Mouse (Mus musculus) bone marrow, adult 2 months (tissue): ENCODE measurements around the gene Ubap2. TPM values are rescaled to one million over a fixed set of nuclear protein-coding genes. Genes with fewer than 3 reads are reported as not detected.

Experiments used
- H3K27ac ChIP-seq: fragments of 200-500 bp; 2 replicates; pipeline ENCODE4 v1.5.1; 2012; ENCODE audit warnings: low read depth, mild to moderate bottlenecking, control low read depth, inconsistent platforms, low read length; ENCODE audit not compliant: control insufficient read depth, poor library complexity, insufficient read depth
- H3K4me1 ChIP-seq: fragments of 200-500 bp; 2 replicates; pipeline ENCODE4 v1.6.1; 2011; ENCODE audit warnings: low read length; ENCODE audit not compliant: control insufficient read depth, insufficient read depth
- H3K4me3 ChIP-seq: fragments of 200-500 bp; replicated peaks from 2 replicates; pipeline ENCODE3; 2011; ENCODE audit warnings: mild to moderate bottlenecking, low read depth, low read length, control low read depth; ENCODE audit not compliant: control insufficient read depth
- CTCF ChIP-seq: fragments of 200-500 bp; IDR thresholded peaks from 2 replicates; pipeline ENCODE4 v1.5.1; 2011; ENCODE audit warnings: low read length, control low read depth; ENCODE audit not compliant: control insufficient read depth, insufficient read depth
- POLR2A ChIP-seq: fragments of 200-500 bp; IDR thresholded peaks from 2 replicates; pipeline ENCODE4 v1.6.1; 2011; ENCODE audit warnings: low read depth, mild to moderate bottlenecking, control low read depth, low read length, borderline replicate concordance; ENCODE audit not compliant: control insufficient read depth
- WGBS: fragments of 180-500 bp; shearing (Covaris S2); methylation state at CpG from one replicate; pipeline ENCODE4 v1.1.7; 2018; 5-methylcytosine and 5-hydroxymethylcytosine counted together
- polyA plus RNA-seq: library from polyadenylated mRNA; stranded (reverse); fragments of >200 nt; gene quantifications from 2 replicates; pipeline ENCODE4 v1.2.4, GENCODE M21; 2011; ENCODE audit warnings: low replicate concordance; ENCODE audit not compliant: missing spikeins, insufficient read depth, insufficient read length

Ubap2 gene
- polyA plus RNA-seq, 1 experiment = 64.5 TPM

DNA sequence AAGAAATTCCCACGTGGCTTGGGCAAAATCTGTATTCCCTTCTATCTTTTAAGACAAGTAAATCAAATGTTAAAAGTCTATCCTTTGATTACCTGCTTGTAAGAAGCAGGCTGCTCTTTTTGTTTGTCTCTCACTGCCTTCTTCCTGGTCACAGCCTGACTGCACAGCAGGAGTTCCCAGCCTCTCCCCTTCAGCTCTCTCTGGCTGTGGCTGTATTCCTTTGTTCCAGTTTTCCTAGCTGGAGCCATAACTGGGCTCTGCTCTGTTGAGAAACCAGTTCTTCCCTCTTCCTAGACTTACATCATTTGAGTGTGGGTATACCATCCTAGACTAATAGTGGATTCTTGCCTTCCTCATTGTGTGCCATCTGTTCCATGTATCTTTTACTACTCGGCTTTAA, 110.0 kb downstream of the Ubap2 start:
- H3K27ac ChIP-seq = no peak overlapping the region
- TF ChIP-seq CTCF (no peak), POLR2A (no peak)
- no peaks in the 10 kb centered on the region; the same call in 1 of the 2 replicates for H3K4me1 ChIP-seq
- 59% methylated on average over 2 of the region's 2 CpGs for WGBS
- H3K4me3 ChIP-seq = no peak overlapping the region

GRCm38 (mm10) chr4:41161232-41161631, 113.7 kb downstream of the Ubap2 start:
- no peak for TF ChIP-seq CTCF
- TF ChIP-seq POLR2A = no peak
- H3K27ac ChIP-seq = no peak overlapping the region
- no peaks in the 10 kb centered on the region; the same call in 1 of the 2 replicates for H3K4me1 ChIP-seq
- WGBS = 66% methylated on average over 3 of the region's 3 CpGs
- H3K4me3 ChIP-seq = no peak overlapping the region

DNA sequence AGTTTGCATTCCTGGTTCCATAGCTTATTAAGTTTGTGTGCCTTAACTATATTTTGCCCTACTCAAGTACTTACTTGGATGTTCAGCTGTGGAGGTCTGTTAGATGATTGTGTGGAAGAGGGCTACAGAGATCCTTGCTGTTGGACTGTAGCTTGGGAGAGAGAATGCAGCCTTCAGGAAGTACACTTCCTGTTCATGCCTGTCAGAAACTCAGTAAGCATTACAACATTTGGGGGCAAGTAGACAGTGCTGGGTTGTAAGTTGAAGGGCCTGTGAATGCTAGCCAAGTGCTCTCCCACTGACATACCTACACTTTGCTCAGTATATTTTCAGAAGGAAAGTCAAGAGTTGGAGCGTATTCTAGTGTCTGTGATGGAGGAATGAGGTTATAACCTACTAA, 116.7 kb downstream of the Ubap2 start:
- H3K4me3 ChIP-seq = no peak overlapping the region
- TF ChIP-seq CTCF (no peak), POLR2A (no peak)
- no peaks in the 10 kb centered on the region; the same call in 1 of the 2 replicates for H3K4me1 ChIP-seq
- H3K27ac ChIP-seq = no peak overlapping the region
- WGBS = 92% methylated on average over 1 of the region's 1 CpGs

GRCm38 (mm10) chr4:41156961-41157360, 118.0 kb downstream of the Ubap2 start:
- H3K4me3 ChIP-seq = no peak overlapping the region
- no peak for TF ChIP-seq POLR2A
- no peak for TF ChIP-seq CTCF
- WGBS = 64% methylated on average over 9 of the region's 9 CpGs
- no peak overlapping the region for H3K27ac ChIP-seq
- no peaks in the 10 kb centered on the region; the same call in 1 of the 2 replicates for H3K4me1 ChIP-seq

DNA sequence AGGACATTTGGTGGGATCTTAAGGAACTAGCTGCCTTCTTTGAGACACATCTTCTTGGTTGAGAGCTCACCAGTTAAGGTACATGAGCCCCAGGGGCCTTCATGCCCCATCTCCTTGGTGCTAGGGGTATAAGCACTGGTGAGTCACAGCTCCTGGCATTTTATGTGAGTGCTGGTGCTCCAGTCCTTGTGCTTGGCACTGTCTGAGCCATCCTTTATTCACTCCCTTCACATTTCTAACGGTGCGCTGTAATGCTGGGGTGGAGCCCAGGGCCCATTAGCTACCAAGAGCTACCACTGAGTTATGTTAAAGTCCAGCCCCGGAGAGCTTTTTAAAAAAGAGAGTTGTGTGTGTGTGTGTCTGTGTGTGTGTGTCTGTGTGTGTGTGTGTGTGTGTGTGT, 121.8 kb downstream of the Ubap2 start:
- Histone ChIP-seq H3K4me1 (no peaks in the 10 kb centered on the region; the same call in 1 of the 2 replicates), H3K4me3 (no peak overlapping the region), H3K27ac (no peak overlapping the region)
- WGBS = 92% methylated on average over 3 of the region's 3 CpGs
- TF ChIP-seq POLR2A (no peak), CTCF (no peak)

- TF ChIP-seq POLR2A (no peak), CTCF (no peak)
- Histone ChIP-seq H3K27ac (no peak overlapping the region), H3K4me1 (no peaks in the 10 kb centered on the region), H3K4me3 (no peak overlapping the region)
- WGBS = 83% methylated on average over 7 of the region's 7 CpGs
Measured at GRCm38 (mm10) chr4:41151186-41151585, 123.8 kb downstream of the Ubap2 start.

- TF ChIP-seq POLR2A = no peak
- no peak for TF ChIP-seq CTCF
- WGBS = 69% methylated on average over 3 of the region's 3 CpGs
- Histone ChIP-seq H3K4me1 (no peaks in the 10 kb centered on the region), H3K4me3 (no peak overlapping the region), H3K27ac (no peak overlapping the region)
Measured at GRCm38 (mm10) chr4:41149891-41150290, 125.1 kb downstream of the Ubap2 start.

Other genes starting within 250 kb of the Ubap2 start
- gene Aqp7, start 227.0 kb downstream of the Ubap2 start, polyA plus RNA-seq = 0.70 and 1.1 TPM in 2 replicates
- gene Aqp3, start 177.0 kb downstream of the Ubap2 start, polyA plus RNA-seq = 0.92 and 12.0 TPM in 2 replicates
- gene Nol6, start 150.7 kb downstream of the Ubap2 start, polyA plus RNA-seq = 7.5 and 10.0 TPM in 2 replicates
- 41.2 and 44.4 TPM in 2 replicates for gene Ube2r2, start 139.4 kb downstream of the Ubap2 start, polyA plus RNA-seq
- 76.7 and 82.1 TPM in 2 replicates for gene Dcaf12, start 39.7 kb upstream of the Ubap2 start, polyA plus RNA-seq
- gene Ubap1, start 73.9 kb upstream of the Ubap2 start, polyA plus RNA-seq = 37.4 and 67.8 TPM in 2 replicates
- 11.5 and 17.6 TPM in 2 replicates for gene Kif24, start 189.7 kb upstream of the Ubap2 start, polyA plus RNA-seq
- gene Nudt2, start 190.0 kb upstream of the Ubap2 start, polyA plus RNA-seq = 3.0 and 3.9 TPM in 2 replicates
- 0.31 TPM in 1 of 2 replicates, not detected in the other for gene AI464131, start 227.9 kb upstream of the Ubap2 start, polyA plus RNA-seq
- gene 1110017D15Rik, start 242.2 kb upstream of the Ubap2 start, polyA plus RNA-seq = not detected in 2 replicates